Mouse (Mus musculus) cerebellum, postnatal 25 days (tissue): ENCODE data around the gene Sertad4.

ENCODE experiments used
- DNase-seq, 2 experiments: peaks; one replicate each; pipeline ENCODE4 v3.0.0; 2021; ENCODE audit warnings: mixed read lengths in 2 of 2

Sertad4 gene

GRCm38 (mm10) chr1:192851126-192851525 is 4.4 kb downstream of the Sertad4 start:
- DNase-seq: no peak

GRCm38 (mm10) chr1:192849616-192850015 is 5.9 kb downstream of the Sertad4 start:
- no peak for DNase-seq

GRCm38 (mm10) chr1:192847254-192847653 is 8.3 kb downstream of the Sertad4 start:
- no peak for DNase-seq

- no peak for DNase-seq
Measured at GRCm38 (mm10) chr1:192841094-192841813, 14.3 kb downstream of the Sertad4 start.

GRCm38 (mm10) chr1:192840655-192841054 is 14.9 kb downstream of the Sertad4 start:
- DNase-seq: no peak

- peak; percentile 49 to 55 for DNase-seq
Measured at GRCm38 (mm10) chr1:192835211-192835681, 20.3 kb downstream of the Sertad4 start.

GRCm38 (mm10) chr1:192834361-192835210 is 21.0 kb downstream of the Sertad4 start:
- DNase-seq: peak; percentile 77 to 80

GRCm38 (mm10) chr1:192833586-192833985 is 22.0 kb downstream of the Sertad4 start:
- DNase-seq: peak in 1 of 2 experiments; percentile 12

- no peak for DNase-seq
Measured at GRCm38 (mm10) chr1:192833097-192833496, 22.5 kb downstream of the Sertad4 start.

- DNase-seq: no peak
Measured at GRCm38 (mm10) chr1:192832338-192832737, 23.2 kb downstream of the Sertad4 start.

- no peak for DNase-seq
Measured at GRCm38 (mm10) chr1:192830444-192830843, 25.1 kb downstream of the Sertad4 start.

GRCm38 (mm10) chr1:192828928-192829327 is 26.6 kb downstream of the Sertad4 start:
- DNase-seq: no peak

- no peak for DNase-seq
Measured at GRCm38 (mm10) chr1:192827955-192828354, 27.6 kb downstream of the Sertad4 start.

GRCm38 (mm10) chr1:192825746-192826145 is 29.8 kb downstream of the Sertad4 start:
- no peak for DNase-seq

- DNase-seq: peak; percentile 25 to 38
Measured at GRCm38 (mm10) chr1:192822652-192823525, 32.7 kb downstream of the Sertad4 start.

- DNase-seq: no peak
Measured at GRCm38 (mm10) chr1:192822309-192822651, 33.3 kb downstream of the Sertad4 start.

- no peak for DNase-seq
Measured at GRCm38 (mm10) chr1:192818334-192818733, 37.2 kb downstream of the Sertad4 start.

- no peak for DNase-seq
Measured at GRCm38 (mm10) chr1:192815789-192816188, 39.8 kb downstream of the Sertad4 start.

GRCm38 (mm10) chr1:192814700-192815099 is 40.9 kb downstream of the Sertad4 start:
- DNase-seq: no peak

GRCm38 (mm10) chr1:192812758-192813157 is 42.8 kb downstream of the Sertad4 start:
- DNase-seq: no peak

GRCm38 (mm10) chr1:192812290-192812689 is 43.3 kb downstream of the Sertad4 start:
- DNase-seq: no peak
